Mouse (Mus musculus) retina, adult 2 months (tissue): ENCODE data around the gene Dnajc16.

ENCODE experiments used
- DNase-seq: peaks from one replicate; pipeline ENCODE4 v3.0.0-alpha.2; 2012; ENCODE audit warnings: low read depth, low spot score

Dnajc16 gene

DNA sequence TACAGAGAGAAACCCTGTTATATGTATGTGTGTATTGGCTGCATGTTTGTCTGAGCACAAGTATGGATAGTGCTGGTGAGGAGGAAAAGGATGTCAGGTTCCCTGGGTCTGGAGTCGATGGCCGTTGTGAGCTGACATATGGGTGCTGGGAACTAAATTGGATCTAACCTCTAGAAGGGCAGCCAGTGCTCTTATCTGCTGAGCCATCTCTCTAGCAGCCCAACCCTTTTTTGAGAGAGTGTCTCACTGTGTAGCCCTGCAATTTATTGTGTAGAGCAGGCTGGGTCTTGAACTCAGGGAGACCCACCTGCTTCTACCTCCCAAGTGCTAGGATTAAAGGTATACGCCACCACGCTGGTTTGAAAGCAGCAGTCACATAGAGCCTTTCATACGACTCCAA lies 65.5 kb downstream of the Dnajc16 start:
- DNase-seq = no peak

GRCm38 (mm10) chr4:141724594-141724993 lies 66.1 kb downstream of the Dnajc16 start:
- DNase-seq = no peak

- no peak for DNase-seq
These were observed 67.1 kb downstream of the Dnajc16 start for GRCm38 (mm10) chr4:141723673-141724068.

GRCm38 (mm10) chr4:141722731-141723672 lies 67.7 kb downstream of the Dnajc16 start, which contains the start of gene Ddi2:
Gene Ddi2 (minus strand): TSS chr4:141723419.
- DNase-seq = peak; percentile 81

DNA sequence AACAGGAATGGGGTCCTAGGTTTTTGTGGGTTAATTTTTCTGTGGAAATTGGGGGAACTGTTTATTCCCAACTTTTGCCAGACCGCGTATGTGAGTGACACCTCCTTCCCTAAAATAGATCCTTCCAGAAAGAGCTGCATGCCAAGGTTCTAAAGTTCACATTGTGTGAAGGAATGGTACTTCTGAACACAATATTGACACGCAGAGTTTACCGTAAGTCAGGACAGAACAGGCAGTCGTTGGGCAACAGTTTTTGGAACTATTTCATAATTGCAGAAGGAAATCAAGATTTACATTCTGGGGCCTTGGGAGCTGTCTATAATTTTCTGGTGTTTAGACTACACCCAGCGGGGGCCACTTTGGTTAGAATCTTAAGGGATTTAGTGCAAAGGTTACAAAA lies 68.8 kb downstream of the Dnajc16 start:
- DNase-seq = no peak

GRCm38 (mm10) chr4:141720761-141721523 lies 69.8 kb downstream of the Dnajc16 start:
- no peak for DNase-seq

DNA sequence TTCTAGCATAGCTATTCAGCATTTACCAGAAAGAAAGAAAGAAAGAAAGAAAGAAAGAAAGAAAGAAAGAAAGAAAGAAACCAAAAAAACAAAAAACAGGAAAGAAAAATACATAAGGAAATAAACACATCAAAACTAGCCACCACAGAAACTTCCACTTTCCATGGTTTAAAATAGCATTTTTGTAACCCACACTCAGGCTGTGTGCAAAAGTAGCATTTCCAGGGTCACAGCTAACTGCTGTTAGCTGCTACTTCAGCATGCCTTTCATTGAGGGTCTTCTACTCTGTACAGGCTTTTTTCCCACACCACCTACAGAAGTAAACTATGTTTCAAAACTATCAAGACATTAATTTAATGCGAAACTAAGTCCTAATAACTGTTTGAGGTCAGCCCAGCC lies 71.4 kb downstream of the Dnajc16 start:
- no peak for DNase-seq

DNA sequence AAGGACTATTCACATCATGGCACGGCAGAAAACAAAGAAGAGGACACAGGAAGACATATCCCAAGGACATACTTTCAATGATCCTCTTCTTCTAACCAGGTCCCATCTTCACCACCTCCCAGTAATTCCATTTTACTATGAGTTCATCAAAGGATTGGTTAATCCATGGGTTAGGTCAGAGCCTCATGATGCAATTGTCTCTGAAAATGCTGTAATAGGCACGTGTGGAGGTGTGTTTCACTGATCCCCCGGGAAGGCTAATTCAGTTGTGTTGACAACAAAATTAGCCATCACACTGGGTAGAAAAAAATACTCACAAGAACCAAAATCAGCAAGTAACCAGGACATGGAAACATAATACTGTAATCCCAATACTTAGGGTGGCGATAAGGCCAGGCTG lies 73.1 kb downstream of the Dnajc16 start:
- DNase-seq = no peak

DNA sequence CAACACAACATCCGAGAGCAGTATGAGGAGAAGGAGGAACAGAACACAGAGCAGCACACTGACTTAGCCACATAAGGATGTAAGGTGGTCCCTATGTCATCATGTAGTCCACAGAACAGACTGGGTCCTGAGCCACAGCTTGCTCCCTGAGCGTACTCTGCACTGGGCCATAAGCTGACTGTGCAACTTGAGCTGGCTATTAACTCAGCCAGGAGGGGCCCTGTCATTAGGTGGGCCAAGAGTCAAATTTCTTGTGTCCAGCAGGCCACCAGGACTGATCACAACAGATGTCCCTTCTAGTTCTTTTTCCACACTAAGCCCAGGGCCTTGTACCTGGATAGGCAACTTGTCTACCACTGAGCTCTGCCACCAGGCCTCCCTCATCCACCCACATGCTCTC lies 75.7 kb downstream of the Dnajc16 start:
- no peak for DNase-seq

- DNase-seq = no peak
These were observed 77.1 kb downstream of the Dnajc16 start for GRCm38 (mm10) chr4:141713598-141714142.

DNA sequence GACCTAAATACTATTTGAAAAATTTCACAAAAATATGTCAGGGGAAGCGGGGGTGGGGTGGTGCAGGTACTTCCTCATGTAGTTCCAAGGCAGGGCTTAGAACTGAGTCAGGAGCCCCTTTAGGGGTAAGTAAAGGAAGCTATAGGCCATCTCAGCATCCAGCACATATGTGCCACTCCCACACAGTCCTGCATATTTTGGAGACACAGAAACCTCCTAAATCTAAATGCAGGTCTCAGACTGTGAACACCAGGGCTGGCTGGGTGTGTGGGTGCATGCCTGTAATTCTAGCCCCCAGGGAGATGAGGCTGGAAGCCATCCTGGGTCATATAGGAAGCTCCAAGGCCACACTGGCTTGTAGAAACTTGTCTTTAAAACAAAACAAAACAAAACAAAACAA lies 79.5 kb downstream of the Dnajc16 start:
- no peak for DNase-seq
